Mouse (Mus musculus): Measurements from ENCODE around the gene A630095N17Rik. TPM values are rescaled to one million over a fixed set of nuclear protein-coding genes. Genes with fewer than 3 reads are reported as not detected.

The A630095N17Rik gene
- polyA plus RNA-seq (2016; fragmentation: Nextera tagmentation; extraction: Ambion mirVana), result not detected in 2 replicates

DNA sequence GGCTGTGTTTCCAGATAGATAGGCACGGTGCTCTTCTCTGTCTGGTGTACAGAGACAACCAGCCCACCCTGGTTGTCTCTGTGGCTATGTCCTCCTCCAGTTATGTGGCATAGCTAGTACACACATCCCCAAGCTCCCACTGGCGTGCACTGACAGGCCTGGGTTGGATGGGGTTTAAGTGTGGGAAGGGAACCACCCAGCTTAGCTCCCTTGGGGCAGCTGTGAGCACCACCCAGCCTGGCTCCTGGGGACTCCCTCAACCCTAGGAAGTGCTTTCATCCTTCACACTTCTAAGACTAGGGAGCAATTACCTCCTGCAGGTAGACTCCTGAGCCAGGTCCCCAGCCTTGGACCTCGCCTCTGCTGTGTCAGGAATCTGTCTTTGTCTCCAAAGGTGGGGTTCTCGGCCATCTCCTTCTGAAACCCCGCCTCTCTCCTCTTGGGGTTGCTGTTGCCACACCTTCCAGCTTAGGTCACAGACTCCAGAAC is at the start of gene A630095N17Rik:
Gene A630095N17Rik (minus strand): TSS at position 439 of the 489 bp plus-strand sequence.
- Histone ChIP-seq H3K36me3 (no peaks in the 10 kb centered on the region), H3K4me2 (no peak within 1 kb of the TSS), H3K27ac (no peak within 1 kb of the TSS), H3K4me1 (replicated peaks) (peaks cover 5% of the 10 kb centered on the region), H3K27me3 (no peaks in the 10 kb centered on the region), H3K9me3 (no peaks in the 10 kb centered on the region), H3K4me3 (replicated peaks) (no peak within 1 kb of the TSS), H3K9ac (replicated peaks) (no peak within 1 kb of the TSS)
- ATAC-seq (ENCODE audit: insufficient number of reproducible peaks, insufficient read depth, low FRiP score, low TSS enrichment, low read depth), result no peak
- WGBS, result 67% methylated on average over 5 of the region's 5 CpGs

DNA sequence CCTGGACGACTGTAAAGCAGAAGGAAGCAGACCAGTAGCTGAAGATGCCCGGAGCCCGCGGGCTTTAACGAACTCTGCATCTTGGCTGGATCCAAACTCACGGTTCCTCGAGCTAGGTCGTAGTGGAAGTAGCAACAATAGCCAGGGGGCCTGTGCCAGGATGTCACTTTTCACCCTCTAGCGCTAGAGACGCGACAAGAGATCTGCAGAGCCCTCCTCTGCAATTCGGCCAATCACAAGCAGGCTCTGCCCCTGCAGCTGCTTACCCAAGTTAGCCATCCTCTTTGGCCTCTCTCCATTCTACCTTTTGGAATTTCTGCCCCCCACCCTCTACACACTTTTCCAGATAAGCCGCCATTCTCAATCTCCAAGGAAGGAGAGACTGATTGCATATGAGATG is 46.3 kb upstream of the A630095N17Rik start, which contains the start of gene Resp18:
Gene Resp18 (minus strand): TSS at position 188 of the 400 bp plus-strand sequence.
- Histone ChIP-seq H3K27me3 (peaks cover 37% of the 10 kb centered on the region), H3K4me3 (replicated peaks) (no peak within 1 kb of the TSS), H3K36me3 (no peaks in the 10 kb centered on the region), H3K9me3 (0 out of 2 replicates have a peak, but pooled peaks cover 6% of the 10 kb centered on the region), H3K4me2 (no peak within 1 kb of the TSS), H3K27ac (no peak within 1 kb of the TSS), H3K9ac (replicated peaks) (no peak within 1 kb of the TSS), H3K4me1 (replicated peaks) (no peaks in the 10 kb centered on the region)
- WGBS, result 3% methylated on average over 13 of the region's 13 CpGs
- no peak for ATAC-seq (ENCODE audit: insufficient number of reproducible peaks, insufficient read depth, low FRiP score, low TSS enrichment, low read depth)

DNA sequence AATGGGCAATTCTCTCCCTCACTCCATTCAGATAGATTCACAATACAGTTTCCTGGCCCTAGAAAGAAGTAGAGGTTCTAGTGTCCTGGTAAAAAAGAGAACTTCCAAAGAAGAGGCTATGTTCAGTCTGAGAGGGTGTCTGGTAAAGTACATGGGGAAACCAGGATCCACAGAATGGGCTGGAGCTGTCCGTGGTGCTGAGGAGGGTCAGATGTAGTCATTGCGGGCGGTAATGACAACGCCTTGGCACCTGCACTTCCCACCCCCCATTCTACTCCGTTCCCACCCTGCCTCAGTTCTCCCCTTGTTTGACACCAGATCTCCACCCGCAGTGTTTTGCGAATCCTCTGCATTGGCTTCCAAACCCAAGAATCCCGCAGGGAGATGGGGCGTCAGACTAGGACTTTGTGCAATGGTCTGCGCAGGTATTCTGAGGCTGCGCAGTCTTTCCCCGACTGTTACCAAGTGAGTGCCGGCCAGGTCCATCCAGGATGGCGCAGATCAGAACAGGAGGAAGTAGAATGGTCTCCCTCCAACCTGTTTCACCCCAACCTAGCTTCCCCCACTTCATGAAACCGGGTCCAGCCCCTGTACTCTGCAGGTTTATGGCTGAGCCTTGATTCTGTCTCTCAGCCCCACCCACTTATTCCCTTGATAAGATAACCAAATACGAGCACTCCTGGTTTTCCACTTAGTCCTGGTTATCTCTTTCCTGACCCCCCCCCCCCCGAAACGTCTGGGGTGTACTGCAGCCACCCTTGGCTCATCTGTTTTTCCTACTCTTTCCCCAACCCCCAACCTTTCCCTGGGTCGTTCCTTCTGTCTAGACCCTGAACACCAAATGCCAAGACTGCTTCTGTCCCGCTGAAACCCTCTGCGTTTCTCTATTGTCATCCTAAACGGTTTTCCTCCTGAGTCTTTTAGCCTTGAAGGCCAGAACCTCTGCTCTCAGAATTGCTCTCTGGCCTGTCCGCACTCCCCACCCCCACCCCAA is 45.6 kb upstream of the A630095N17Rik start:
- Histone ChIP-seq H3K4me1 (replicated peaks) (no peaks in the 10 kb centered on the region), H3K9me3 (0 out of 2 replicates have a peak, but pooled peaks cover 6% of the 10 kb centered on the region), H3K36me3 (no peaks in the 10 kb centered on the region), H3K27me3 (peaks cover 40% of the 10 kb centered on the region), H3K27ac (no peak overlapping the region), H3K4me2 (no peak overlapping the region), H3K4me3 (replicated peaks) (no peak overlapping the region), H3K9ac (replicated peaks) (no peak overlapping the region)
- 7% methylated on average over 23 of the region's 23 CpGs for WGBS
- ATAC-seq (ENCODE audit: insufficient number of reproducible peaks, insufficient read depth, low FRiP score, low TSS enrichment, low read depth), result no peak

DNA sequence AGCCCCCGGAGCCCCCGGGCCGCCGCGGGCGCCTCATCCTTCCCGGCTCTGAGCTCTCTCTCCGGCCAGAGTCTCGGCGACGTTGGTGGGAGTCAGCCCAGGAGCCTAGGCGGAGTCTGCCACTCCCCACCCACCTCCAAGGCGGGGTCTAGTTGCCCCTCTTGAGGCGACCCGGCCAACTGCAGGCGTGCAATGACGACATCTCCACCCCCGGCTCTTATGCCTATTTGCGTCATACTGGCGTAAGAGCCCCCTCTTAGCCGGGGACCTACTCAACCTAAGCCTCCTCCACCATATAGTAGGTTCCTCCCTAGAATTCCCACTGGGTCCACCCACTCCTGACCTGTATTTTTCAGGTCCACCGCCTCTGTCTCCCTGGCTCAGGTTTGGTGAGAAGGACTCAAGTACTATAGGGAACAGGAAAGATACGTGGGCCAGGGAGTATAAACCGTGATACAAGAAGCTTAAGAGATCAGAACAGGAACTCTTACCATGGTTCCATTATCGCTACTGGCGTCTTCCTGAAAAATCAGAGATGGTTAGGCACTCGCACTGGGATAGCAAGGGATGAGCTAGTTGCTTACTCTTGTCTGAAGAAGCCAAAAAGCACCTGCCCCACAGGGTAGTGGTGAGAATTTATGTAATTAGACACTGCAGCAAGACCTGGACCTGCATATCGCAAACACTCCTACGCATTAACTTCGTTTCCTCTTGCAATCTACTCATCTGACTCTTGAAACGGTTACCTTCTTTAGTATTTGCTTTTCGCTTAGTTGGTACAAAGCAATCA is 32.4 kb upstream of the A630095N17Rik start, which contains the start of gene Ptprn:
Gene Ptprn (minus strand): TSS at position 412 of the 790 bp plus-strand sequence.
- H3K27ac ChIP-seq, result no peak within 1 kb of the TSS
- no peaks in the 10 kb centered on the region for H3K4me1 ChIP-seq (replicated peaks)
- H3K27me3 ChIP-seq, result peaks cover 66% of the 10 kb centered on the region
- H3K9ac ChIP-seq (replicated peaks), result no peak within 1 kb of the TSS
- 12% methylated on average over 32 of the region's 32 CpGs for WGBS
- no peaks in the 10 kb centered on the region for H3K36me3 ChIP-seq
- peak within 1 kb of the TSS; percentile 26; the same call in 1 of the 2 replicates for H3K4me2 ChIP-seq
- peak within 1 kb of the TSS; percentile 18; the same call in 1 of the 2 replicates for H3K4me3 ChIP-seq (replicated peaks)
- no peak for ATAC-seq (ENCODE audit: insufficient number of reproducible peaks, insufficient read depth, low FRiP score, low TSS enrichment, low read depth)
- H3K9me3 ChIP-seq, result no peaks in the 10 kb centered on the region

DNA sequence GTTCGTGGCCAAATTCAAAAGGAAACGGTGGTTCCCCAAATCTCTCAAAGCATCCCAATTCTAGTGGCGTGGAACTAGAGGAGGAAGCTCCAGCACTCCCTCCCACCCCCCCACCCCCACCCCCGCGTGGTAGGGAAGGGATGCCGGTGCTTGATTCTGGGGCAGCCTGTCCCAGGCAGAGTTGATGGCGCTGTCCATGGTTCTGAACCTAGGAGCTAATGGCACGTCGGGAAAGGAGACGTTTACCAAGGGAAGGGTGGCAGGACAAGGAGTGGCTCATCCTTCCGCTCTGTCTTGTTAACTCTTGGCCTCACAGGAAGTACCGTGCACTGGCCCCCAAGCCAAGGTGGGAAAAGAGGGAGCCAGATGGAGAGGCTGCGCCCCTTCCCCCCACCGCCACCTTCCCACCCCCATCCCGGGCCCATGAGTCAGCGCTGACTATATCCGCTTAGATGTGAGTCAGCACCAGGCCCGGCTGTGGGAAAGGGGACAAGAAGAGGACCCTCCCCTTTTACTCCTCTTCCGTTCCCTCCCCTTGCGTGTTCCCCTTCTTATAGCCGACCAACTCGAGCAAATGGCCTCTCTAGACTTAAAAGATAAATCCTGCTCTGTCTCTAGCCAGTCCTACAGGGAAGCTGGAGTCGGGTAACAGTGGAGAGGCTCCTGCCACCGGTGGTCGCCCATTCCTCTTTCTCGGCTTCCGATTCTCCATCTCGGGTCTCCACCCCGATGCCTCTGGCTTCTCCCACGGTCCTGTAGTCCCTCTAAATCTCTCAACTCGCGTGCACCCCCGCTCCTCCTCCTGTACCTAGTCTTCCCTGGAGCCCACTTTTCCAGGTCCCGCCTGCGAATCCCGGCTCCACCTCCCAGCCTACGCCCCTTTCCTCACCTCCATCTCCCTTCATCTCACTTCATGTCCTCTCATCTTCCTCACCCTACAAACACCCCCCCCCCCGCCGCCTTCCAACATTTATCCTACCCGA is 31.4 kb upstream of the A630095N17Rik start:
- H3K4me2 ChIP-seq, result peak overlapping the region; percentile 26; the same call in 1 of the 2 replicates
- no peaks in the 10 kb centered on the region for H3K9me3 ChIP-seq
- H3K27me3 ChIP-seq, result peaks cover 57% of the 10 kb centered on the region
- H3K4me3 ChIP-seq (replicated peaks), result peak overlapping the region; percentile 18; the same call in 1 of the 2 replicates
- 2% methylated on average over 40 of the region's 40 CpGs for WGBS
- no peaks in the 10 kb centered on the region for H3K4me1 ChIP-seq (replicated peaks)
- H3K27ac ChIP-seq, result no peak overlapping the region
- no peaks in the 10 kb centered on the region for H3K36me3 ChIP-seq
- ATAC-seq (ENCODE audit: insufficient number of reproducible peaks, insufficient read depth, low FRiP score, low TSS enrichment, low read depth), result no peak
- H3K9ac ChIP-seq (replicated peaks), result no peak overlapping the region

DNA sequence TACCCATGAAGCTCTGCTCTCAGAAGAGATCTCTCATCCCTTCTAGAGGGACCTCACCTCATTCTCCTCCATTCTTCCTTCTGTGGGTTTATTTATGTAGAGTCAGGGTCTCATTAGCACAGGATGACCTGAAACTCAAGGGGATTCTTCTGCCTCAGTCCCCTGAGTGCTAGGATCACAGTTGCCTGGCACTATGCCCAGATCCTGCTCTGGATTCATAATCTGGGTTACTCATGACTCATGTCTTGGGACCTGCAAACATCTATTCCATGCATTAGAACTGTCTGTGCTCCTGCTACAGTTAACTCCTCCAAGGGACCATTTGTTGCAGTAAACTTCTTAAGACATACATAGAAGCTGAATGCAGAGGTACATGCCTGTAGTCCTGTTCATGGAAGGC is 29.4 kb upstream of the A630095N17Rik start:
- H3K4me1 ChIP-seq (replicated peaks), result no peaks in the 10 kb centered on the region
- no peak overlapping the region for H3K9ac ChIP-seq (replicated peaks)
- peaks cover 63% of the 10 kb centered on the region for H3K27me3 ChIP-seq
- no peak for ATAC-seq (ENCODE audit: insufficient number of reproducible peaks, insufficient read depth, low FRiP score, low TSS enrichment, low read depth)
- H3K9me3 ChIP-seq, result no peaks in the 10 kb centered on the region
- H3K4me3 ChIP-seq (replicated peaks), result no peak overlapping the region
- no peak overlapping the region for H3K27ac ChIP-seq
- H3K4me2 ChIP-seq, result no peak overlapping the region
- H3K36me3 ChIP-seq, result no peaks in the 10 kb centered on the region

DNA sequence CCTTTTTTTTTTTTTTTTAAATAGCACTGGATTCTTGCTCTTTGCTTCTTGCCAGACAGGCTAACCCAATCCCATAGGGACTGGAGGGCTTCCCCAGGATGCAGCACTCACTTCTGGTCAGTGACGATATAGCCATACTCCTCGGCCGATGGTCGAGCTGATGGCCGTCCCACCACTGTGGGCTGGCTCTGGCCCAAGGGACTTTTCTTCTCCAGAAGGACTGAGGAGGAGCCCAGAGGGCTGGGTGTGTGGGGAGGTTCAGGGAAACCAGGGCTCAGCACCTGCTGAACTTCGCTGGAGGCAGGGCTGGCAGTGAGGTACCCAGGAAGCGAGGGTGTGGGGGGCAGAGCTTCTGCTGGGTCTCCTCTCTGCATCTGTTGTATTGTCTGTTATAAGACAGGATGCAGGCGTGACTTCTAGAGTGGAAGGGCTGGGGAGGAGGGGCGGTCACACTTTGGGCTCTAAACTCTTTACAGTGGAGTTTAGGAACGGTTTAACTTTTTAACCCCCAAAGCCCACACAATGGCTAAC is 23.7 kb upstream of the A630095N17Rik start:
- H3K9me3 ChIP-seq, result no peaks in the 10 kb centered on the region
- WGBS, result 68% methylated on average over 10 of the region's 10 CpGs
- H3K27ac ChIP-seq, result no peak overlapping the region
- no peak overlapping the region for H3K4me2 ChIP-seq
- H3K36me3 ChIP-seq, result no peaks in the 10 kb centered on the region
- H3K4me1 ChIP-seq (replicated peaks), result peaks cover 10% of the 10 kb centered on the region; the same call in 1 of the 2 replicates
- peaks cover 34% of the 10 kb centered on the region for H3K27me3 ChIP-seq
- no peak overlapping the region for H3K4me3 ChIP-seq (replicated peaks)
- no peak overlapping the region for H3K9ac ChIP-seq (replicated peaks)
- ATAC-seq (ENCODE audit: insufficient number of reproducible peaks, insufficient read depth, low FRiP score, low TSS enrichment, low read depth), result no peak

DNA sequence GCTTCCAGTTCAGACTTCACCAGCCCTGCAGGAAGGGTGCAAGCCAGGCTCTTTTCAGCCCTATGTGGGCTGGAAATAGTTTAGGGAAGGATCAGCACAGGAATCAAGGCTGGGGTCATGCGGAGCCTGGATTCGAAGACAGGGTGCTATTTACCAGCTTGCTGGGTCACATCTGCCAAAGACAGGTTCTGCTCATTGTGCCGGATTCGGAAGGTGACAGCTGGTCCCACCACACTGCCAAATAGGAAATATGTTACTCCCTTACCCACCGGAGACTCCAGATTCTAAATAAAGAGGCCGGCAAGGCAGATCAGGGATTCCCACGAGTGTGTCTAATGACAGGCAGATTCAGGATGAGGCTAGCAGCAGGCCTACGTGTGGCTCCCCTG is 22.7 kb upstream of the A630095N17Rik start:
- no peak for ATAC-seq (ENCODE audit: insufficient number of reproducible peaks, insufficient read depth, low FRiP score, low TSS enrichment, low read depth)
- H3K9me3 ChIP-seq, result no peaks in the 10 kb centered on the region
- peaks cover 12% of the 10 kb centered on the region; the same call in 1 of the 2 replicates for H3K4me1 ChIP-seq (replicated peaks)
- H3K4me3 ChIP-seq (replicated peaks), result no peak overlapping the region
- peaks cover 30% of the 10 kb centered on the region for H3K27me3 ChIP-seq
- no peak overlapping the region for H3K9ac ChIP-seq (replicated peaks)
- no peak overlapping the region for H3K27ac ChIP-seq
- WGBS, result 70% methylated on average over 8 of the region's 8 CpGs
- no peaks in the 10 kb centered on the region for H3K36me3 ChIP-seq
- H3K4me2 ChIP-seq, result no peak overlapping the region

DNA sequence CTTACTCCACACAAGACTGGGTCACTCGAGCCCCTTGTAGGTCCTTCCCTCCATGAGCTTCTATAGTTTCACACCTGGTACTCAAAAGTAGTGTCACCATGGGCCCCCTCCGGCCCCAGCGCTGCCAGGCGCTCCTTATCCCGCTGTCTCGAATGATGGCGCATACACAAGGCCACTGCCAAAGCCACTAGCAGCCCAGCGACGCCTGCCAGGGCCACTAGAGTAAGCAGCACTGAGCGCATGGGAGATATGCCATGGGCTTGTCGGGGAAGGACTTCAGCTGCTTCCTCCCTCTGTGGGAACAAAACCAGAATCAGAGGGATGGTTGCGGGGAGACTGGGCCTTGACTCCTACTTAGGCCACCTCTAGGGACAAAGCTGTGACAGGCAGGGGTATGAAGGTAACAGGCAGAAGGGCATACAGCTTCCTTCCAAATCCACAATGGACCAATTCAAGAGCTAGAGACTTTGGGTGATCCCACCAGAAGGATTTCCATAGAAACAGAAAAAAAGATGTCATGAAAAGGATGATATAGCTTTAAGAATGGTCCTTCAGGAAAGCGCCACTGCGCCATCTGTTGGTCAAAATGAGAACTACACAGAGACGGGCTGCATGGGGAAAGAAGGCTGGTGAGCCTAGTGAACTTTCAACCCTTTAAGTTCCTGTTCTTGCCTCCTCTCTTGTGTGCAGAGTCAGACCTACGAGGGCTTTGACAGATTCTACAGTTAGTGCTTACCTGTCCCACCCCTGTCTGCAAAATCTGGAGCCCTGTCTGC is 22.1 kb upstream of the A630095N17Rik start:
- 67% methylated on average over 16 of the region's 16 CpGs for WGBS
- H3K36me3 ChIP-seq, result no peaks in the 10 kb centered on the region
- H3K27ac ChIP-seq, result no peak overlapping the region
- H3K4me2 ChIP-seq, result no peak overlapping the region
- peaks cover 30% of the 10 kb centered on the region for H3K27me3 ChIP-seq
- H3K4me1 ChIP-seq (replicated peaks), result peaks cover 12% of the 10 kb centered on the region; the same call in 1 of the 2 replicates
- no peak for ATAC-seq (ENCODE audit: insufficient number of reproducible peaks, insufficient read depth, low FRiP score, low TSS enrichment, low read depth)
- H3K9me3 ChIP-seq, result no peaks in the 10 kb centered on the region
- no peak overlapping the region for H3K4me3 ChIP-seq (replicated peaks)
- H3K9ac ChIP-seq (replicated peaks), result no peak overlapping the region
